Mouse (Mus musculus) cerebellum, postnatal 14 days (tissue): ENCODE data around the gene Gimap4.
A peak's percentile ranks its signal among the peaks of the same experiment; 100 is the strongest.

Source experiments
- DNase-seq, 2 experiments: peaks; one replicate each; pipeline ENCODE4 v3.0.0; 2021; ENCODE audit warnings: mixed read lengths in 2 of 2

Gimap4 gene

DNA sequence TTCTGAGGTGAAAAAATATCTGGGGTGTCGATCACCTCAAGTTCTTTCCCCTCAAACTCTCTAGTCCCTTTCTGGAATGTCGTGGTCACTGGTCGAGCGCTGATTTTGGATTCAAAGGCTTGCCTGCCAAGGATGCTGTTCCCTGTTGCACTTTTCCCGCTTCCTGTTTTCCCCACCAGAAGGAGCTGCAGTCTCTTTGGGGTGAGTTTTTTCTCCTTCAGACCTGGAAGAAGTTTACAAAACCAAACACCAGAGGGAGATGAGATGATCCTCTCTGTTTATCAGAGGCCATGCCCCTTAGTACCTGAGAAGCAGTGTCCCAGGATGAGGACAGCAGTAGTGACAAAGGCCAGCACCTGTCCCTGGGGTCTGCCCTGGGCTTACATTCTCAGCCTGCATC is 18.3 kb downstream of the Gimap4 start:
- DNase-seq, result no peak

DNA sequence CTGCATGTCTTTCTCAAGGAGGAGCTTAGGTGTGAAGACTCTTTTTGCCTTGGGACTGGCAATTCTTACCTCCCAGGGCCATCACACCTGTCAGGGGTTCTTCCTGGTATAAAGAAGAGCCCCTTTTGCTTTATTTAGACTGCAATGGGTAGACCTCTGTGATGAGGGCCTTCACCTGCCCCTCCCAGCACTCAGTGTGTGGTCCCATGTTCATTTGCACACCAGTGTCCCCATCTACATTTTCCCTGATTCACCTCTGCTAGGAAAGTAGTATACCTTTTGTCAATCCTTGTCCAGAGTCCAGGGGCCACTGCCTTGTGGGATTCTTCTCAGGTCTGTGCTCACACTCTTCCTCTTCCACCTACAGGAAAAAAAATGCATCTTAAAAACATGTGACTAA is 19.8 kb downstream of the Gimap4 start:
- DNase-seq, result no peak

- no peak for DNase-seq
These were observed 21.8 kb downstream of the Gimap4 start for GRCm38 (mm10) chr6:48706130-48706529.

GRCm38 (mm10) chr6:48718455-48718854 is 34.1 kb downstream of the Gimap4 start, which contains the start of the genes Gm28053 and Gimap7:
Gene Gm28053, plus strand, starts transcription at chr6:48718607.
Gene Gimap7, plus strand, starts transcription at chr6:48718621.
- no peak for DNase-seq

DNA sequence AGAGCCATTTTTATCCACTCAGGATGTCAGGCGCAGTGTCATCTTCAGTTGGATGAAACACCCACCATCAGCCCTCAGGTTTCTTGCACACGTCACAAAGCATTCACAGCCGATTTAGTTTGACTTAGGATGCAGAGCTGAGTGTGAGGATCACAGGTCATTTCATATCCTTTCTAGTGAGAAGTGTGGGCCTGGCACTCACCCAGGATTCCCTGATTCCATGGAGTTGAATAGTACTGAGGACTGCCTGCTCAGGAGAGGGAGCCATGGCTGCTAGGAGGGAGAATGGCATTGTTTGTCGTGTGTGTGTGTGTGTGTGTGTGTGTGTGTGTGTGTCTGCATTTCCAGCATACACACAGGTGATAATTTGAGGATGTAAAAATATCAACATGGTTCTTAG is 36.0 kb downstream of the Gimap4 start:
- DNase-seq, result peak in 1 of 2 experiments; percentile 8

DNA sequence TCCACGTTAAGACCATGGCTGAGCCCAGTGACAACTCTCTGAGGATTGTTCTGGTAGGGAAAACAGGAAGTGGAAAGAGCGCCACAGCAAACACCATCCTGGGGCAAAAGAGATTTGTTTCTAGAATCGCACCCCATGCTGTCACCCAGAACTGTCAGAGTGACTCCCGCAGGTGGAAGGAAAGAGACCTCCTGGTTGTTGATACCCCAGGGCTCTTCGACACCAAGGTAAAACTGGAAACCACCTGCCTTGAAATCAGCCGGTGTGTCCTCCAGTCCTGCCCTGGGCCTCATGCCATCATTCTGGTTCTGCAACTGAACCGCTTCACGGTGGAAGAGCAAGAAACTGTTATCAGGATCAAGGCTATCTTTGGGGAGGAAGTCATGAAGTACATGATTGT is 39.1 kb downstream of the Gimap4 start:
- no peak for DNase-seq

DNA sequence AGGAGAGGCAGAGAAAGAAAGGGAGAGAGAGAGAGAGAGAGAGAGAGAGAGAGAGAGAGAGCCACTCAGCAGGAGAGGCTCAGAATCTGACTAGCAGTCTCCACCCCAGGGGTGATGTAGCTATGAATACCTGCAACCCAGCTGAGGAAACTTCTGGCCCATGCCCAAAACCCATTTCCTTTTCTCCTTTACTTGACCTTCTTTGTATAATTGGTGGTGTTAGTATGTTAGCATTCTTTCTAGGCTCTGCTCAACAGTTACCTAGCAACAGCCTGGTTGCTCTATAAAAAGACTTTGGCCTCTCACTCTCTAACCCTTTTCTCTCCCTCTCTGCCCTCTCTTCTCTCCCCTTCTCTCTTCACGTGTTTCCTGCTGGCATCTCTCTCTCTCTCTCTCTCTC is 41.1 kb downstream of the Gimap4 start:
- peak in 1 of 2 experiments; percentile 12 for DNase-seq

DNA sequence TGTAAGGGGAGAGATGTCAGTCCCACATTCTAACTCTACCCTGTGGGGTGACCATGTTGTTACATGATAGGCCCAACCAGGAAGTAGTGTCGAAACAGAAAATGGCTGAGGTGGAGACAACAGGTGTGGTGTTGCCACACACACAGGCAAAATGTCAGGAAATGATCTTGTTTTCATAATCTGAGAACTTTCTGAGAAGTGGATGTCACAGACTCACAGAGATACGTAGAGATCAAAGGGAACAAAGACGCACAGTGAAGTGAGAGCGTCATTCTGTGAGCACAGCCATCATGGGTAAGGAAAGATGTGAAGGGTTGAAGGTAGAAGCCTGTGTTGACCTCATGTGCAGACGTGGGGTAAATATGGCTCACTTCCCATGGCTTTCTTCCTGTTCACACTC is 43.4 kb downstream of the Gimap4 start:
- DNase-seq, result no peak

DNA sequence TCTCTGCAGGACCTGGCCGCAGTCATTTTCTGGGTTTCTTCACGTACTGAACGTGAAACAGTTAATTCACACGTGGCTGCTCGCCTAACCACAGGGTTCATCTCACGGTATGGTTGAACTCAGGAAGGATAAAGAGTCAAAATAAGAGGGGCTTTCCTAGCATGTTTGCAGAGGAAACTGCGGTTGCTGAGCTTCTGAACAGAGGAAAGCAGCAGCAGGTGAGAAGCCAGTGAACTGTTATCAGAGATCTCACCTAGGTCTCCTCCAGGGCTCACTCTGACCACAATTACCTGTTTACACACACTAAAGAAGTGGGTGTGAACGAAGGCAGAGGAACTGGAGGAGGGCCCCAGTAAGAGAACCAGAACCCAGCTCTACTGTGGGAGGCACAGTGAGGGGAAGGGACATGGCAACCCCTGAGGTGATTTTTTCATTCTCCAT is 48.5 kb downstream of the Gimap4 start:
- no peak for DNase-seq

DNA sequence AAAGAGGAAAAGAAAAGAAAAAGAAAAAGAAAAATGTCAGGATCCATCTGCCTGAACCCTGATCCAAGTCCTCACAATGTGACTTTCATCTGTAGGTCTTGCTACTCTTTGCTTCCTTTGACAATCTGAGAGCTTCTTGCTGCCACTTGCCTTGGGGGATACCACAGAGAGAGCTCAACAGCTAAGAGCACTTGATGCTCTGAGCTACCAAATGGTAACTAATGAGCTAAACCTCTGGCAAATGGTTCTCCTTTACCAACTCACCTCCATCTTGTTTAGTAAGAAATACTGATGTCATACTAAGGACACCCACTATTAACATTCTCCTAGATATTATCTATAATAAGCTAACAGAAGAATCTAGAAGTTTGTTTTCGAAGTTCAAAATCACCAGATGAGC is 49.3 kb downstream of the Gimap4 start:
- DNase-seq, result no peak

DNA sequence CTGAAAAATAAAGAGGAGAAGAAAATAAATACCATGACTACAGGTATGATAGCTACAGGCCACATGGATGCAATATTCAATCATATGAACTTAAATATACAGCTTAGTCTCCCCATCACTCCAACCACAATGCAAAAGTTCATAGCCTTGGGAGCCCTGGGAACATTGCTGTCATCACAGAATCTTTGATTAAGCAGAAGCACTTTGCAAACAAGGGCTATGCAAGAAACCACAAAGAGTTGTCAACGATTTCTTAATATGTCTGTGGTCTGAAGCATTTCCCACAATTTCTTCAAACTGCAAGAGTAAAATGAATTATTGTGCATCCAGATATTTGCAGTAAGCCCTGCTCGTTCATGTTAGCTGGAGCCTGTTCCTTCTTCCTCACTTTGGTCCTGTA is 52.7 kb downstream of the Gimap4 start:
- DNase-seq, result no peak

- DNase-seq, result peak in 1 of 2 experiments; percentile 26
These were observed 53.3 kb downstream of the Gimap4 start for GRCm38 (mm10) chr6:48737688-48738087.

- DNase-seq, result no peak
These were observed 54.8 kb downstream of the Gimap4 start, which contains the start of gene Gimap1 for GRCm38 (mm10) chr6:48738961-48739779. Gene Gimap1, plus strand, starts transcription at chr6:48739054.

- DNase-seq, result no peak
These were observed 55.4 kb downstream of the Gimap4 start for GRCm38 (mm10) chr6:48739780-48740055.

DNA sequence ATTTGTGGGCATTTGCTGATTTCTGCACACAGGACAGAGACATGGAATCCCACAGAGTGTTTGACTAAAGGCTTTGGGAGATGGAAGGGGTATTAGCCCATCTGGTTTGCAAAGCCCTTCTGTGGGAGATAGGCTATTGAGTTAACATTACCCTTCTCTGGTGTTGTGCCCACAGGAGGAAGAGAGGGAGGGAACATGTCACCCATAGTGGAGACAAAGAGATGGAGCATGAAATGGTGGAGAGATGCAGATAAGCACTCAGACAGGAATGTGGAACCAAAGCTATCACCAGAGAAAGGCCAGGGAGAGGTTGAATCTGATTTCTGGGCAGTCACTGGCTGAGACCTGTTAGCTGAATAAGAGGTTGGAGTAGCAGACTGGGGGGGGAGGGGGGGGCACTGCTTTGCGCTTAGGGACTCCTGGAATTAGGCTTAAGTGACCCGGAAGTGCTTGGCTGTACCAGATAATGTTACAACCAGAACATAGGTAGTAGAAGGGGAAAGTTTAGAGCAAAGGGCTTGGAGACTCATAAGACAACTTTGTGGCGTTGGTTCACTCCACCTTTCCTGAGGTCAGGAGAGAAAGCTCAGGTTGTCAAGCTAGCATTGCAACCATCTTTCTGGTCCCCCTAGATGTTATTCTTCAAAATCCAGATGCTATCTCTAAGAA is 56.3 kb downstream of the Gimap4 start:
- no peak for DNase-seq

DNA sequence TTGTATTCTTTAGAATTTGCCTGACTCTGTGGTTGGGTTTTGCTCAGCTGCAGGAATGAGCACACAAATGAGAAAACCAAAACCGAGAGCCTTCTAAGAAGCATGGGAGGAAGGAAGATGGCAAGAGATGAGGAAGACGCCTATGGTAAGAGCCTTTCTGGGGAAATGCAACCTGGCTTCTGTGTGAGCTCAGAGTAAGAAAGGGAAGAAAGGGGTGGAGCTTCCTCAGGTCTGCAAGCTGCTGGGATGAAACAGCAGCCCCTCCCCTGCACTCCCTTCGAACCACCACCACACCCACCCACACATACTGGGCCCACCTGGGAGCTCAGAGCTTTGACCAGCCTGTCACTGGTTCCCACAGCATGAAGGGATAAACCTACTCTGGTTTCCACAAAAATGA is 56.9 kb downstream of the Gimap4 start:
- no peak for DNase-seq
